Mouse (Mus musculus) neural tube, embryonic 15.5 days (tissue): ENCODE measurements around the gene Tceal6. TPM values are rescaled to one million over a fixed set of nuclear protein-coding genes. Genes with fewer than 3 reads are reported as not detected.
A peak's percentile ranks its signal among the peaks of the same experiment; 100 is the strongest.
"Not testable (repeated sequence)": the region's sequence is repeated elsewhere in the genome, so short reads cannot be mapped to it uniquely, and the experiment has no call there.

Experiments used
- ATAC-seq: fragments of 200-750 bp; cut with Nextera tagmentation; 2 replicates; pipeline ENCODE4 v1.8.0; 2017; ENCODE audit warnings: mild to moderate bottlenecking, moderate TSS enrichment, moderate library complexity; ENCODE audit not compliant: low FRiP score
- H3K27ac ChIP-seq: fragments of 300-500 bp; sonication (generic); replicated peaks from 2 replicates; pipeline ENCODE4 v1.5.1; 2015; ENCODE audit warnings: mild to moderate bottlenecking, inconsistent platforms
- H3K27me3 ChIP-seq: fragments of 300-500 bp; sonication (generic); replicated peaks from 2 replicates; pipeline ENCODE4 v1.6.1; 2015; ENCODE audit warnings: inconsistent platforms
- H3K36me3 ChIP-seq: fragments of 300-500 bp; sonication (generic); 2 replicates; pipeline ENCODE4 v1.6.1; 2015; ENCODE audit warnings: inconsistent platforms
- H3K4me1 ChIP-seq: fragments of 300-500 bp; sonication (generic); 2 replicates; pipeline ENCODE4 v1.6.1; 2015; ENCODE audit warnings: inconsistent platforms
- H3K4me2 ChIP-seq: fragments of 300-500 bp; sonication (generic); 2 replicates; pipeline ENCODE4 v1.6.1; 2015; ENCODE audit warnings: inconsistent platforms, mild to moderate bottlenecking, moderate library complexity
- H3K4me3 ChIP-seq: fragments of 300-500 bp; sonication (generic); replicated peaks from 2 replicates; pipeline ENCODE4 v1.5.1; 2015; ENCODE audit warnings: mild to moderate bottlenecking, inconsistent platforms
- H3K9ac ChIP-seq: fragments of 300-500 bp; sonication (generic); replicated peaks from 2 replicates; pipeline ENCODE4 v1.6.1; 2015; ENCODE audit warnings: mild to moderate bottlenecking, inconsistent platforms
- H3K9me3 ChIP-seq: fragments of 300-500 bp; sonication (generic); replicated peaks from 2 replicates; pipeline ENCODE4 v1.6.1; 2016; ENCODE audit warnings: inconsistent platforms
- WGBS: fragments of 180-500 bp; shearing (Covaris S2); methylation state at CpG from one replicate; pipeline ENCODE4 v1.1.7; 2015; ENCODE audit warnings: mixed read lengths; 5-methylcytosine and 5-hydroxymethylcytosine counted together
- polyA plus RNA-seq: library from polyadenylated mRNA; unstranded; fragments of >200 nt; fragmentation: Nextera tagmentation; extraction: Ambion mirVana; gene quantifications from 2 replicates; pipeline ENCODE4 v1.2.1, GENCODE M21; 2015

Gene Tceal6
- 48.0 and 54.4 TPM in 2 replicates for polyA plus RNA-seq

DNA sequence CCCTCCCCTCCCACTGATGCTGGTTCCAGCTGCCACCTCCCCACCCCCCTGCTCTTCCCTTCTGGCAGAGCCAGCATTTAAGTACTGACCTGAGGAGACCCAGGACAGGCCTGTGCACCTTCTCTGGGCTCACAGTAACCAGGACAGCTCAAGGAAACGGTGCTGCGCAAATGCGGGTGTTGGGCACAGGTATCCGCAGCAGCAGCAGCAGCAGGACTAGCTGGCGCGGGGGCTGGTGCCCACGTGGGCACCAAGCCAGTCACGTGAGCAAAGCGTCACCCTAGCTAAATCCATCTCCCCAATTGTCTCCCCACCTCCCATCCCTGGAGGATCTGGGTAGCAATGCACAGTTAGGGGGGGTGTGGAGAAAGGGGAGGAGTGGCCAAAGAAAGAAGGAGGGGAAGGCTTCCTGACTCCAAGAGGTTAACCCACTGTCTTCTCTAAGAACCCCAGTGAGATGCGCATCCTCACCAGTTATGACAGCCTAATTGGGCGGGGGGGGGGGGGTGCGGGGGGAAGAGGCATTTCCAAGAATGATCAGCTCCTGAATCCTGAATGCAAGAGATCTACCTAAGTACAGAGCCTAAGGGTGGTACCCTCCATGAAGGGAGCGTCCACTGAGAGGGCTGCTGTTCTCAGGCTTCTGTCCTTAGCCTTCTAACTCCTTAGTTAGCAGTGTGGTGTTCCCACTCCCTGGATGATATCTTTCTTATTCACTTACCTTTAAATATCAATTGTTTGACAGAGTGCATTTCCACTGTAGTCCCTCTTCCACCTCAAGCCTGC lies at the start of gene Tceal6:
Tceal6 (minus strand) TSS at position 252 of the 786 bp plus-strand sequence.
- no peaks in the 10 kb centered on the region for H3K36me3 ChIP-seq
- no peaks in the 10 kb centered on the region for H3K9me3 ChIP-seq
- no peaks in the 10 kb centered on the region for H3K4me1 ChIP-seq
- no peaks in the 10 kb centered on the region for H3K27me3 ChIP-seq
- peak within 1 kb of the TSS; percentile 48 for H3K4me3 ChIP-seq
- 23% methylated on average over 13 of the region's 13 CpGs for whole genome bisulfite sequencing
- H3K4me2 ChIP-seq = peak within 1 kb of the TSS; percentile 56
- peak within 1 kb of the TSS; percentile 60 for H3K27ac ChIP-seq
- peak within 1 kb of the TSS; percentile 47 for H3K9ac ChIP-seq
- peak; percentile 96 for ATAC-seq

DNA sequence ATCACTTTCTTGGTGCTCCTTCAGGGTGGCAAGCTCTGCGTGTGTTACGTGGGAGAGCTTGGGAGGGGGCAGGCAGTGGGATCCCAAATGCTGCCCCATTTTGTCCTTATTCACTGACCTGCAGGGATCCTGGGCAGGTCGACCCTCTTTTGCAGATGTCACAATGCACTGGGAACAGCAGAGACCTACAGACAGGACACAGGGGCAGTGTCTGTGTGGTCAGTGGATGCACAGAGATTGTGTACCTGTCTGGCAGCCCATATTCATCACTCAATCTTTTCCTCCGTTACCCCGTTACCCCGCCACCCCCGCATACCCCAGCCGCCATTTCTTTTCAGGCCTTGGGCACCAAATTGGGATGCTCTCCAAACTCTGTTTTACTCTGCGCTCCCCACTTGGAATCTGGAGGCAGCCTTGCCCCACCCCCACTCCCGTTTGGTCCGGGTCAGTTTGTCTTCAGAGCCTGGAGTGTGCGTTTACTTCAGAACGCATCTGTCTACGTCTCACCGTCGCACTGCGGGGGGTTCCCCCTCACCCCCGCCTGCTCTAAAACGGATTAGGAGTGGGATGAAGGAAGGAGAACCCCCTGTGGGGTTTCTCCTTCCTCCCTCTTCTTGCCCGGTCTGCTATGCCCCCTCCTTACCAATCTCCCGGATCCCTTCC lies 583 bp downstream of the Tceal6 start:
- not testable (repeated sequence) for H3K27me3 ChIP-seq, H3K9me3 ChIP-seq, H3K4me1 ChIP-seq, H3K36me3 ChIP-seq
- Histone ChIP-seq H3K4me2 (peak overlapping the region; percentile 56), H3K4me3 (peak overlapping the region; percentile 48), H3K27ac (peak overlapping the region; percentile 60; the same call in 1 of the 2 replicates), H3K9ac (peak overlapping the region; percentile 47)
- ATAC-seq = peak; percentile 83
- 25% methylated on average over 21 of the region's 21 CpGs for WGBS

DNA sequence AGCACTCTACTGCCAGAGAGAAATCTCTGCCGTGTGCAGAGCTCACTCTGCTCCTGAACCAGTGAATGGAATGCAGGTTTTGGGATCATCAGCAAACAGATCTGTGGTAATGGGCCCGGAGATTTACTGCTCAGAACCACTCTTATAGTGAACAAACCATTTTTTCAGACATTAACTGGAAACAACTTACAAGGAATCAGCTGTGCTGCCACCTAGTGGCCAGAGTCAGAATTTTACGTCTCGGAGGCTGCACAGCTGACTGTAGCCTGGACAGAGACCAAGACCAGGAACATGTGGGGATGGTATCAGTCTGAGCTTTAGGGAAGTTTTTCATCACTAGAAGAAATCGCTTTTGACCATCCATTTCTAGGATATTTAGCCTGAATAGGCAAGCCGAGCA lies 20.6 kb downstream of the Tceal6 start:
- H3K4me1 ChIP-seq, ATAC-seq, H3K36me3 ChIP-seq, H3K27me3 ChIP-seq, H3K4me3 ChIP-seq, H3K9ac ChIP-seq, H3K27ac ChIP-seq, H3K4me2 ChIP-seq, H3K9me3 ChIP-seq: not testable (repeated sequence)
- WGBS = no CpG with 5 or more reads among the region's 6 CpGs

DNA sequence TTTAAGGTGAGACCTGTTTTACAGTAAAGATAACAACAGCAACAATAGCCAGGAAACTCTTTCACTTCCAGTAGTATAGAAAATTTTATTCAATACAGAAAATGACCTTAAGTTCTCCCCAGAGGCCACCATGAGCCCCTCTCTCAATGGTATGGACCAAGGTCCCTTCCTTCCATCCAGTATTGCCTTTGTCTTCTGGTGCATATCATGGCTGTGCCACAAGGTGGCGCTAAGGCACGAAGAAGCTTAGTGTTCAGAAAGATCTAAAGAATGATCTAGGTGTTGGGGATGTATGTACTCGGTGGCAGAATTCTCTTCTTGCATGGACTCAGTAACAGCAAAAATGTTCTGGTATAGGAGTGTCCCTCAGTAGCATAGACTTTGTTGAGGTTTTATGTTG lies 21.8 kb downstream of the Tceal6 start:
- not testable (repeated sequence) for H3K36me3 ChIP-seq, H3K4me3 ChIP-seq, H3K4me2 ChIP-seq, ATAC-seq, H3K9ac ChIP-seq, H3K27me3 ChIP-seq, H3K27ac ChIP-seq, H3K4me1 ChIP-seq, H3K9me3 ChIP-seq
- WGBS = no CpG with 5 or more reads among the region's 3 CpGs

DNA sequence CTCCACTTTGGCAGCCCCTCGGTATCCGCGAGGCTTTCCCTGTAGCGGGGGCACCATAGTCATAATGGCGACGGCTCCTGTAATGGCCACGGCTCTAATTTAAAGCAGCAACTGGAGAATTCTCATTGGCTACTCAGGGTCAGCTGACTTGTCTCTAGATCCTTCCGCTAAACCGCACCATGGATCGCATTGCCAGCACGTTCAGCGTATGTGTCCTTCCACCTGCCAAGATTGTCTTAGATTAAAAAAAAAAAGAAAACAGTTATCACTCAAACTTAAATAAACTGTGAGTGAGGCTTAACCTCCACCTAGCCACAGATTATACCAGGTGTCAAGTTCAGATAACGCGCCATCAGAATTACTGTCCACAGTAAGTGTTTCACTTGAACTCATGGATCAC lies 33.0 kb downstream of the Tceal6 start, which contains the start of gene Gm15023:
Gm15023 (minus strand) TSS at position 101 of the 400 bp plus-strand sequence.
- 98% methylated on average over 5 of the region's 14 CpGs for WGBS
- not testable (repeated sequence) for H3K27me3 ChIP-seq, H3K4me1 ChIP-seq, H3K27ac ChIP-seq, H3K4me3 ChIP-seq, ATAC-seq, H3K4me2 ChIP-seq, H3K9me3 ChIP-seq, H3K9ac ChIP-seq, H3K36me3 ChIP-seq

Other genes starting within 250 kb of the Tceal6 start
- gene Nxf2, start 245.9 kb downstream of the Tceal6 start, polyA plus RNA-seq = 0.19 and 0.36 TPM in 2 replicates
- gene Zmat1, start 201.5 kb downstream of the Tceal6 start, polyA plus RNA-seq = 9.7 and 9.9 TPM in 2 replicates
- gene Gm15023, start 33.1 kb downstream of the Tceal6 start, polyA plus RNA-seq = not detected in 2 replicates
- not detected in 2 replicates for gene Pramel3, start 91.6 kb upstream of the Tceal6 start, polyA plus RNA-seq
- gene Gm5128, start 162.6 kb upstream of the Tceal6 start, polyA plus RNA-seq = not detected in 2 replicates
- not detected in 2 replicates for gene Gm7903, start 223.1 kb upstream of the Tceal6 start, polyA plus RNA-seq